Mouse (Mus musculus) naive thymus-derived CD4-positive, alpha-beta T cell, adult 2 months (primary cell): ENCODE measurements at regions not wholly inside any gene's neighbourhood (a gene's known extent, or its start where the extent isn't known, plus 50 kb on each side); places are given as distances from the start of the nearest gene placed in this dataset.
A peak's percentile ranks its signal among the peaks of the same experiment; 100 is the strongest.

ENCODE experiments used
- DNase-seq: peaks from one replicate; pipeline ENCODE4 v3.0.0-alpha.2; 2011; ENCODE audit warnings: low read depth

DNA sequence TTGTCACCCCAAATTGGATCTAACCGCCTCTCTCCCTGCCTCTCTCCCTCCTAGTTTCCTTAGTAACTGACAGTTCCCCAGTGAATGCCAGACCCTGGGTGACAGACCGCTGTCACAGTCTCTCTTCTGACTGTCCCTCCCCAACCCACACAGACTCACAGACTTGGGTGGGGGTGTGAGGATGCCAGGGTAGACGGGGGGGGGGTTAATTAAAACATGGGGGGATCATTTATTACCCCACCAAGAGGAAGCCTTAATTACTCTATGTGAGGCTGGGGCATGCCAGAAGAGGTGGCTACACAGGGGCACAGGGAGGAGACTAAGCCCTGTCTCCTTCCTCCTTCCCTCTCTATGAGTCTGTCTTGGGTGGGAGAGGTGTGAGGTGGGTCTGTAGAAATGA is 261.1 kb upstream of the Gm4791 start:
- no peak for DNase-seq

DNA sequence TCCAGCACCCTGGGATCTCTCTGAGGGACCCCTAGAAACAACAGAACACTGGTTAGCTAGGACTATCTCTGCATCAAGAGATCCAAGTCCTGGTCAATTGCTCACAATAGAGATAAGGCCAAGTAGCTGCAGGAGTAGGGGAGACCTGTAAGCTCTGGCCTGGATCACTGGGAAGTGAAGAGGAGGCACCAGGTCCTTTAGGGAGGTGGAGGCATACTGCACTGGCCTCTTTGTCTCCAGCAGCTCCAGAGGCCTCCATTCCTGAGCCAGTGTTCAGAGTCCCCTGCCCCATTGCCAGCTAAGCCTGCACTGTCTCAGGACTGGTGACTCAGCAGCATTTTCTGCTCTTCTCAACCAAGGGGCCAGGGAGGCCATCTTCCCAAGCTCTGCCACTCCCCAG is 262.3 kb upstream of the Gm4791 start:
- DNase-seq = no peak

DNA sequence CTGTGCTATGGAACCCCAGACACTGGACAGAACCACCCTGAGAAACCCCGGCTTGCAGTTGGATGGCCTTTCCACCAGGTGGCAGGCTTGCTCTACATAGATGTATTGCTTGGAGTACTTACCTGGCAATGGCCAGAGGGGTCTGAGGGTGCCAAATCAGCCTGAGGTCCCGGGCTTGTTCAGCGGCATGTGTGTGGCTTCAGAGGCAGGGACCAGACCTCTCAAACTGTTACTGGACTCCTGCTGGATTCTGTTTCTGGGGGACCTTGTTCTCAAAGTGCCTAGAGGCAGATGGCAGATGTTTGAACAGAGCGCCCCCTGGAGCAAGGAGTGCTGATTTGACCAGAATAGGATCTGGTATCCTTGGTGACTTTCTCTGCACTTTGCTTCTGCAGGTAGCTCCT is 262.9 kb upstream of the Gm4791 start:
- DNase-seq = peak; percentile 19

DNA sequence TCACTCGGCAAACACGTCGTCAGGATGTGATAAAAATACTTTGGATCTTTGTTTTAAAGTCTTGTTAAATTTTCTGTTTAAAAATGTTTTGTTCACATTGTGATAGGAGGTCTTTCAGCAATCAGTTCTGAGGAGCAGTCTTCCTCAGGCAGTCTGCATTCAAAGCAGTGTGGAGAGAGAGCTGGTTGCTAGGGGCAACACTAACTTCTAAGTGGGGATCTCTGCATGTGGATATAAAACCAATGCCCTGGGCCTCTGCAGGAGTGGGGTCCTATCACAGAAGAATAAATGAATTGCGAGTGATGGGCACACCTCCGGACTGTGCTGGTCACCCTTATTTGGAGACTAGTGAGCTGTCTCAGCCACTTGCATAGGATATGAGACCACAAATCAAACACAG is 270.1 kb upstream of the Gm4791 start:
- DNase-seq = no peak

DNA sequence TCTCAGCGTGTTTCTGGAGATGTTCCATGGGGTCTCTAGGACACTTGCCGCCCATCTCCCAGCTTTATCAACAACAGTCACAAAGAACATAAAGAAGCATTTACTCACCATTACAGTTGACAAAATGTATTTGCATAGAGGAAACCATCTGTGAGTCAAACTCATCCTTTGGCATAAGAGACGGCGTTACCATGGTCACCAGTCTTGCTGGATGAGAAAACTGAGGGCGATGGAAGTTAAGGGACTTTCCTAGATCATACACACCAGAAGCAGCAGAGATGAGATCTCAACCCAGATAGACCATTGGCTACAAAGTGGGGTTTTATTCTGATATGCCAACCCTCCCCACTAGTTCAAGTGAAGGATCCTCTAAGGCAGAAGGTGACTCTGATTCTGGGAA is 274.3 kb upstream of the Gm4791 start:
- DNase-seq = no peak

DNA sequence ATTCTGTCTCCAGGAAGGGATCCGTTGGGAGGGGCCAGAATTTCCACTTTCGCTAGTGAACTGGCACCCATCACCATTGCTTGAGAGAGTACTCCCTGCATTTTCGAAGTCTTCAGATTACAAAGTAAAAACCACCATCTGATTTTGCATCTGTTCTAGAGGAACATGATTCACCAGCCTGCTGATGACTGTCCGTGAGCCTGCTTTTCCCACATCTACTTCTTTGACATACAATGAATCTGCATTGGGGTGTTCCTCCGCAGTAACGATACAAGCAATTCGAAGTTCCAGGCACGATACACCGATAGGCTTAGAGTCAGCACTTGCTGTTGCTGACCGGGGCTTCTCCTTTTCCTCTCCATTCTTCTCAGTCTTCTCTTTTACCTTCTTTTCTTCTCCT is 285.1 kb upstream of the Gm4791 start:
- no peak for DNase-seq

DNA sequence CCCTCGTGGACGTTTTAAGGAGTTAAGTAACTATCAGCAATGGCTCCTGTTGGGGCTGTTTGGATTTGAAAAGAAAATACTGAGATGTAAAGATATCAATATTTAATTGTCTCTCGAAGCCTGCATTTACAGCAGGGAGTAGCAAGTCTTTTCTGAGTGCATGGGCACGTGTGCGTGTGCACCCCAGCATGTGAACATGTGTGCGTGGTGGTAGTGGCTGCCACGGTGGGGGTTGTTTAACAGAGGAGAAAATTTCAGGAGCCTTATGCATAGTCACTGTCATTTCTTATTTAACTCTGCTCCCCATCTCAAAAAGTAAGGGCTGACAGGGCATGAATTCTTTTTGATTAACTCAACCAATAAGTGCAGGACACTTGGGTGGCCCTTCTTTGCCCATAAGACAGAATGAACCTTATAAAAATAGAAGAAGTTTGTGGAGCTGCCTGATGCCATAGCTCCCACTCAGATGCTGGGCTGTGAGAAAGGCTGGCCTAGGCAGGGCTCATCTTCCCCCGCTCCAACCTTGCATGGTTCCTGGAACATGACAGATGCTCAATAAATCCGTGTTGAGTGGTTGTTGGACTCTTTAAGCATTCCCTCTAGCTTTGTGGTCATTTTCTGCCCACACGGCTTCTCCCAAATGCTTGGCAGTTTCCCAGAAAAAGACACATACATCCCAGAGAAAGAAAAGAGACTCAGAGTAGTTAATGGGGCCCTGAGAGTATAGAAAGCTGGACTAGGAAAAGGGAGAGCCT is 294.2 kb upstream of the Gm4791 start:
- DNase-seq = no peak

DNA sequence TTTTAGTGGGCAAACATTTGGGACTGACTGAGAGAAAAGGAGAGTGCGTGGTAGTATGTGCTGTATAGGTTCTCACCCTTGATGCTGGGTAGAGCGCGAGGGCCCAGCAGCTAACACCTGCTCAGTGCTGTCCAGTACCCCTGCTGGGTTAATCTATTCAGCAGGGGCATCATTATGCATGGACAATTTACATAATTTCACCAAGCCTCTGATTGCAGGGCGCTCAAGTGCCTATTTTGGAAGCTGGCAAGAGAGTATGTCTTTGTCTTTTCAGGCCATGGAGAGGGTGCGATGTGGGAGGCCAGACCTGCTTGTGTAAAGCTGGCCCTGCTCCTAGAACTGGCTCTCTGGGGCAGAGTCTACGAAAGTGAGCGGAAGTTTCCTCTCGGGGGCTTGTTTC is 294.9 kb upstream of the Gm4791 start:
- DNase-seq = no peak

DNA sequence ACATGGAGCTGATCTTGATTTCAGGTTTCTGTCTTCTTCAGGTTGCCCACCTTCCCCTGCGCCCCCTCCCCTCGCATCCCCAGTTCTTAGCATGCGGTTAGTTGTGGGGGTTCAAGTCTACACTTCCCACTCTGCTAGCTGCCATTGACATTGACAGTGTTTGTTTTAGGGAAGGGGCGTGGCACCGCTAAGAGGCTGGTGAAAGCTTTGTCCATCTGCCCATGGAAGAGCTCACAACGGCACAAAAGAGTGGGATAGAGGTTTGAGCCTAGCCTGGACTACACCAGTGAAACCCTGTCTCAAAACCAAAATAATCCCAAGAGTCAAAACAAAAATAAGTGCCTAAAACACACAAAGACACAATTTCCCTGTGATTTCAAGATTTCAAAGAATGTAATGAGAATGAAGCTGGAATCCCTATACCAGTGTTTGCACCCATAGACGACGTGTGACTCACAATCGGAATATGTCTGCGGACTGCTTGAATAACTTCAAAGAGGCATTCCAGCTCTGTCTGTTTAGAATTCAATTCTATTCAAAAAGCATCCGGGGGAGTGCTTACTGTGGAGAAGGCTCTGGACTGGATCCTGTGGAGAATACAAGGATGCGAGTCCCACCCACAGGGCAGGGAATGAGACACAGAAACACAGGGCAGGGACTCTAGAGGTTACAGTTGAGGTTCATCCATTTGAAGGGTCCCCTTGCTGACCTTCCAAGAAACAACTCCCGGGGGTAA is 295.5 kb upstream of the Gm4791 start:
- DNase-seq = no peak

DNA sequence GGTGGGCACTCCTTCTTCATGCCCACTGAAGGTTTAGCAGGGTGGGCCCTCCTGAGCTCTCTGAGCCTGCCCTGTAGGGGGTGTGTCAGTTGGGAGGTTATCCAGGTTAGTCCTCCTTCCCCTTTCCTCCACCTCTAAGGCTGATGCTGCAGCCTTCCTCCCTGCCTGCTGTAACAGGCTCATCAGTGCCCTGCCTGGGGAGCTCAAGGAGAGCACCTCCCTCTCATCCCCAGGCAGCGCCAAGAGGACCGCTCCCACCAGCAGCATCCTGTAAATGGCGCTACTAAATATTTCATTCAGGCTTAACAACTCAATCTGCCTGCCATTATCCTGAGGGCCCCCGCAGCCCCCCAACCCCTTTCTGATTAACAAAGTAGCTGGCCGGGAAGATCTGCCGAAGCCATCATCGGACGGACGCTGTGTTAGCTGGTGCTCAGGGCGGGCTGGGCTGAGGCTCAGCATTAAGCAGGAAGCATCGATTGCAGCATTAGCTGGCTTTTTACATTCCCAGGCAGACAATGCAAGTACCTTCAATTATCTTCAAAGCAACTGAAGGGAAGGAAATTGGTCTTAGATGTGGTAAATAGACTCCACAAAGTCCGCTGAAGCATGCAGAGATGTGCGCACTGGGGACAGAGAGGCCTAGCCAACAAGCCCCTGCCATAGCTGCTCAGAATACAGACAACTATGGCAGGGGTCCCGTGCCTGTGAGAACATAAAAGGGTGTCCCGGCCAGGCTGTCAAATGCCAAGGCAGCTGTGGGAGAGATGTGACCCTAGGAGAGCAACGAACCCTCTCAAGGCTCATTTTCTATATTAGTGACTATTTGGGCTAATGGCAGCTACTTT is 296.3 kb upstream of the Gm4791 start:
- DNase-seq = no peak

DNA sequence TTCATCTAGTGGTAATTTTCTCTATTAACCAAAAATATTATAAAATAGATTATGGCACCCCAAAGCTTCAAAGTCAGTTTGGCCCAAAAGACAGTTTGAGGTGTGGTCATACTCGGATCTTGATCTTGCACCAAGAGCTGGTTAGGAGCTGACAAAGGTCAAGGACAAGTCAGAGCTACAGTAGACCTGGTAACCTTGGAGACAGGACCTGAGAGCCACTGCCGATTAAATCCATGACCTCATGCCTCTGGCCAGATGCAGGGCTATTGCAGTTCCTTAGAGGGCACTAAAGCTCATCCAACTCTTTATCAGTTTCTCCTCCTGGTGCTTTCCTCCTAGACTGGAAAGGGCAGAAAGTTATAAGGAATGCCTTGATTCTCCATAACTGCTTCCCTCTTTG is 302.4 kb upstream of the Gm4791 start:
- no peak for DNase-seq

DNA sequence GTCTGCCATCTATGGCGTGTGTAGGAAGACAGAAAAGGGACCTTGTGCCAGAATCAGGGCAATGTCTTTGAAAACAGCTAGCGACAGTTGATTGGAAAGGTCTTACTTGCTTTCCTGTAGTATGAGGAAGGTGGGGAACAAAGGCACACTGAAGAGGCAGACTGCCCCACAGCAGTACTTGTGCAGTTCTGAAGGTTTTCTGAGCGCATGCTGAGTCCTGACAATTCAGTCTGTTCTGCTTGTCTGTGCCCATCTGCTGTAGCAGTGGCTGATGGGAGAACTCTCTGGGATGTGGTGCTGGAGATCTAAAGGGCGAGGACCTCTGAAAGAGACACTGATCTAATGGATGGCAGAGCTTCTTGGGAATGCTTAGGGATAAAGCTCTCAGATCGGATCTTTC is 309.2 kb upstream of the Gm4791 start:
- DNase-seq = no peak

DNA sequence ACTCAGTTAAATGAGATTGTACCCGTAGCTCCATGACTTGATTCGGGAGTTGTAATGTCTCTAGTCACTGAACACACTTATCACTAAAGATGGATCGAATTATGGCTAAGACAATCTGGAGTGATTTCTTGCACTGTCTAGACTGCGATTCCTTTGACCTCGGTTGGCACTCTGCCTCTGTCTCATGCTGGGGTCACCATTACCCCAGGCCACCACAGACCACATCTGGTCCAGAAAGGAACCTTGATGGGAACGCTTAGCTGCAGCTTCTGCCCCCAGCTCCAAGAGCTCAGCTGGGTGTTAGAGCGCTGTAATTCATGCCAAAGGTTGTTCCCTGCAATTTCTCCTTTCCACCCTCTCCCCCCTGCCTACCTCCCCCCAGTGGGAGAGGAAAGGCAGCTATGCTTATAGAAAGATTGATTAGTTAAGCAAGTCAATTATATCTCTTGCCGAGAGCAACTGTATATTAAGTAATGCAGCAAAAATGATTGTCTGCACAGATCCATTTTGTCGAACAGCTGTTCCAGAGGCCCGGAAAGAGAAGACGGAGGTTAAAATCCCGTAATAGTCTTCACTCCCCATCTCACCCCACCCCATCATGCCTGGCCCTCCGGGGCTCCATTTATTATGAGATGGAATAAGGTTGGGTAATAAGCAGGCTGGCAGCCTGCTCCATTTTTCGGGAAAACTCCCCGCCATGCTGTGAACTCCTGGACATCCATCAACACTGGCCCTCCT is 314.3 kb upstream of the Gm4791 start:
- DNase-seq = no peak

DNA sequence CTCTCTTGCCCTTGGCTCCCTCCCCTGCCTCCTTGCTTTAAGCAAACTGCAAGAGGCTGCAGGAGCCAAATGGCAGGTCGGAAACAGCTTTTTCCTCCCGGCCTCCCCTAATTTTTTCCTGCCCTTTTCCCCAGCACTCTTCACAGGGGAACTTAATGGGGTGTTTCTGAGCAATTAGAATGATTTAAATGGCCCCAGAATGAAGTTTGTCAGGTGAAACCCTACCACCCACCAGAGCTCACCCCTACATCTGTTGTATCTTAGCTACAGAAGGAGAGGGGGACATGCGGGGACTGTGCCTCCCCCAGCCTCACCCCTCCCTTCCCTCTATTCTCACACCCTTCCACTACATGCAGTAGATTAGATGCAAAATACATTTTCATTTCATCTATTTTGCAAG is 326.5 kb upstream of the Gm4791 start:
- no peak for DNase-seq

DNA sequence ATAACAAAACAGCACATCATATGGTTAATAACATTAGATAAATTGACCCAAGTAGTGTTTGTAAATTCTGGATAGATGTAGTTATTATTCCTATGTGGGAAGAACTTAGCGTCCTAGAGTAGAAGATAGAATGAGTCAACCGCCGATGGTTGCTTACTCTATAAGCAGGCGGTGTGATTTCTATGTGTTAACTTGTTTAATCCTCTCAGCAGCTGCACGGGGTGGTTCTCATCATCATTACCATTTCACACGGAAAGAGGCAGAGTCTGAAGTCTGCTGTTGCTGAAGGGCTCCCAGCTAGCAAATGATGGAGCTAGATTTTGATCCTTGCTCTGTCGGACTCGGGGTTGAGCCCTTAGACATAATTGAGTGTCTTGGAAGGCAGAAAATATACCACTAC is 334.6 kb upstream of the 4931429L15Rik start:
- DNase-seq = no peak

DNA sequence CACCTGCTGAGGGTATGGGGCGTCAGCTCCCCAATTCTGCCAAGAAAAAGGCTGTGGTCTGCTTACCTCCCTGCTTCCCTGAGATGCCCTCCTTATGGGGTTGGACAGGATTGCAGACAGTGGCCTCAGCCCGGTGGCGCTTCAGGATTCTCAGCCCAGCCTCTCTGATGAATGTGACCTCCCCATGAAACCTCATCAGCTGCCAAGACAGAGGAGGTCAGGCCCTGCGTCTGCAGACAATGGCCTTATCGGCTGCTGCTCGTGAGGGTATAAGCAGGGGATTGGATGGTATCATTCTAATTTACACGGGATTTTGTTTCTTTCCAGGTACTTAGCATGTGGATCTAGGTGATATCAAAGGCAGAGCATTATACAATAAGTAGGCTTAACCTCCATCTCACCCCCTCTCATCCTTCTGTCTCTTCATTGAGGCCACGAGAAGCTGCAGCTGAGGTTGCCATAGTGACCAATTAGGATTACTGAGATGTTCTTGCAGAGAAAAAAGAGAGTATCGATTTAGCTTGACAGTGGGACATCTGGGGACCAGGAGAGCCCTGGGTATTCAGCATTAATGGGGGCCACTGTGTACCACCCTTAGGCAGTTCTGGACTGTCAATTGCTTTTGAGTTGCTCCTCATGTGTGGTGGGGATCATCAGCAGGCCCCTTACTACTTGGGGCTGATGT is 327.6 kb upstream of the 4931429L15Rik start:
- no peak for DNase-seq

DNA sequence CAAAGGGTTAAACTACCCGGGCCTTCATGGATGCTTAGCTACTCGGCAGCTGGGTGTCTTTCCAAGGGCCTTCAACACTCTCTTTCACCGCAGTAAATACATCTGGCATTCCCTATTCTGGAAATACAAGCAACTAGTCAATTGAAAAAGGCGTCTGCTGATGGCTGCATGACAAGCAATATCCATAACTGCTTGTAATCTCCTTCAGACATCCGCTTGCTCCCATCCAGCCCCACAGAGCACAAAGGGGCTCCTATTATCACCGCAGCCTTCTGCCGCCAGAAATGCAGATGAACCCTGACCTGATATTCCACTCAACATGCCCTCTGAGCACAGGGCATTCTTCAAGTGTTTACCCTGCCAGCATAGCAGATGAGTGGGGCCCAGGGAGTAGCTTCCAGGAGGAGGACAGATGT is 325.7 kb upstream of the 4931429L15Rik start:
- no peak for DNase-seq

DNA sequence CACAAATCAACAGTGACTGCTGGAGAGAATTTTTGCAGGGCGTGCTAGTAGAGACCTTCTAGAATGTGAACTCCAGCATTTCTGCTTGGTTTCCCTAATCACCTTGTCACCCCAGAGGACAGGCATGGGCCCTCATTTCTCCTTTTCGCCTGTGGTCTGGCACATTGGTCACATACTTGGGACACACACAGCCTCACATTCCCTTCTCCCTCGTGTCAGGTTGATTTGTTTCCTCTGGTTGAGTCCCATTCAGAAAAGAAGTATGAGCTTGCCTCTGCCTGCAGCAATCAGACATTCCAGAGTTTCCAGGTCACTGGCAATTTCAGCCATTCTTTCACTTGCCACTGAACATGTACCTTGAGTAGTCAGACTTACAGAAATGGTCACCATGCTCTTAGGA is 323.8 kb upstream of the 4931429L15Rik start:
- DNase-seq = no peak

DNA sequence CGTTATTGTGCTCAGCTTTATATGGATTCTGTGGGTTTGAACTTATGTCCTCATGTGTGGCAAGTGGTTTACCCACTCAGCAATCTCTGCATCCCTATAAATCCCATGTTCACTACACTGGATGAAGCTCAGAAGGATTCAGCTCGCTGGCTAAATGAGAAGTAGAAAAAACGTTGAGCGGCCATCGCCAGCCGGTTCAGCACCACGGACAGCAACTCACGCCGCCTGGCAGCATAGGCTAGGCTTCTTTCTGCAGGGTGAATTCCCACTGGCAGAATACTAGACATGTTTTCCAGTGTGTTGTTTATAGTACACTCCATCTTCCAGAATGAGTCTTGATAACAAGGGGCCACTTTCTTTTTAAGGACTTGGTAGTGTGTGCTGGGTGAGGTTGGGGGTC is 322.9 kb upstream of the 4931429L15Rik start:
- no peak for DNase-seq

DNA sequence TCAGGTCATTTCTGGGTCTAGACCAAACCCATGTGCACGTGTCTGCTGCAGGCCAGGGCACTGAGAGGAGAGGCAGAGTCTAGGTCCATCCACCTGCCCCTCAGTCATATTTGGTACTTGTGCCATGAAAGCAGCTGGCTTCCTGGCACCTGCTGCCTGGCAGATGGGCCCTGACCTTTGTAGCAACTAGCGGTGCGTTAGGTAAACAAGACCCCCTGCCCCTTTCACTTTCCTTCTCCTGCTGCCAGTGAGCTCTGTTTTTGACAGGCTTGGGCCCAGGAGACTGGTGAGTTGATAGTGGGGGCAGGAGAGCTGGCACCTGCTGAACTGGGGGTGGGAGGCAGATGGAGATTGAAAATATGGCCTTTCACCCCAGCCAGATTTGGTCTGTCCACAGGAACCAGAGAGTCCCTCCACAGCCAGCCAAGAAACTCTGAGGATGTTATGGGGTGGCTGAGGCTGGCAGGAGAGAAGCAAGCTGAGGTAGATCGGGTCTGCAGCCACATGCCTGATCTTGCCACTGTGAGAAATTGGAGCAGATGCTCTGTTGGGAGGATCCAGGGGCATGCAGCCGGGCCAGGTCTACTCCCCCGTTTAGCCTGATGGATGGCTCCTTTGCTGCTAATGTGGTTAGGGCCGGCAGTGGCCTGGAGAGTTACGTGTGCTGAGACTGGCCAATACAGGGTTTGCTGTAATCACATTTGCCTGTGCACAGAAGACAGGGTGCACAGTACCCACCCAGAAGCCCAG is 316.6 kb upstream of the 4931429L15Rik start:
- DNase-seq = no peak

DNA sequence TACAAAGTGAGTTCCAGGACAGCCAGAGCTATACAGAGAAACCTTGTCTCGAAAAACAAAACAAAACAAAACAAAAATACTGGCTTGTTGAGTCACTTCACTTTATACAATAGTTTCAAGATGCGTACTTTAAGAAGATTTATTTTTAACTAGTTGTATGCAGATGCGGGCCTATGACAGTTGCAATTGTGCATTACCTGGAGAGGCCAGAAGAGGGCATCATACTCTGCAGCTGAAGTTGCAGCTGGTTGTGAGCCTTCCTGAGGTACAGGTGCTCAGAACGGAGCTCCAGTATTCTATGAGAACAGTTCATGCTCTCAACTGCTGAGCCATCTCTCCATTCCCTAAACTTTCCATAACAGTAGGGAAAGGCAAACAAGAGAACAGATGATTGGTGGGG is 314.2 kb upstream of the 4931429L15Rik start:
- DNase-seq = no peak
